In the genomic region with DNA sequence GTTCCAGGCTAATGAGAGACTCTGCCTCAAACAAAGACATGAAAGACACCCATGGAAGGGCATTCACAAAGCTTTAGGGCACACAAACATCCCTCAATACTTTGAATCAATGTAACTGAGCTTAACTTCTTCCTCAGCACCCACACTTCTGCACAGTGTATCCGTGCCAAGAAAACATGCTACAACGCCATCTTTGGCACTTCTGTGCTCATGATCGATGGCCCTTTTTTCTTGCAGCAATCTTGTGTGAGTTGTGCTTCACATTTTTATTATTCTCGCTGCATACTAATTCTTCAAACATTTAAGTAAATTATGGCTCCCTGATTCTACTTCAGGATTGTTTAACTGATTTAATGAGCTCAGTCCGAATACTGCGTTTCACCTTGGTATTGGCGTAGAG, we compare ENCODE assay signal across 21 mouse cellular contexts.
A peak's percentile ranks its signal among the peaks of the same experiment; 100 is the strongest.
DNase-seq lines count a peak whose midpoint lies in the region; ATAC-seq lines count a peak whose summit lies in the region.
"Had no signal": no experiment of that assay in that cellular context is flagged by ENCODE, and none has a peak within 500 bp of the region (broad histone marks: within the 10 kb centered on the region; RNA-seq: fewer than 3 reads in every experiment).

No protein-coding gene starts in this region.

- WGBS in forebrain, embryonic 14.5 days, result 75% methylated on average over 7 of the region's 7 CpGs
- 96% methylated on average over 7 of the region's 7 CpGs for WGBS in forebrain, embryonic 10.5 days
- 60% methylated on average over 7 of the region's 7 CpGs for WGBS in forebrain, embryonic 16.5 days
- WGBS in forebrain, embryonic 11.5 days, result 91% methylated on average over 7 of the region's 7 CpGs
- WGBS in neural tube, embryonic 13.5 days, result 84% methylated on average over 7 of the region's 7 CpGs
- 78% methylated on average over 7 of the region's 7 CpGs for WGBS in neural tube, embryonic 15.5 days

- DNase-seq in forebrain, embryonic 14.5 days (ENCODE audit: low spot score), result peak; percentile 60
- no peak for DNase-seq in forebrain, embryonic 10.5 days (ENCODE audit: extremely low spot score, low spot score)
- no peak for DNase-seq in forebrain, embryonic 11.5 days (ENCODE audit: low spot score)
- DNase-seq: adrenal gland, adult 8-10 months; adrenal gland, postnatal 14 days; adrenal gland, postnatal 36 days; B cell, adult 2 months; cerebellum, adult 11 months; cerebellum, adult 18-20 months; cerebellum, adult 9-10 months; cerebellum, postnatal 25 days had no signal

- no peak overlapping the region for H3K9ac ChIP-seq in forebrain, embryonic 14.5 days (ENCODE audit: low read length)
- H3K9ac ChIP-seq in forebrain, embryonic 16.5 days (replicated peaks; ENCODE audit: low read depth, low read length), result no peak overlapping the region
- no peak overlapping the region for H3K9ac ChIP-seq in forebrain, embryonic 11.5 days (ENCODE audit: low read length)
- no peak overlapping the region for H3K9ac ChIP-seq in neural tube, embryonic 13.5 days
- no peak overlapping the region for H3K9ac ChIP-seq in neural tube, embryonic 15.5 days (replicated peaks)
- H3K9ac ChIP-seq: embryonic facial prominence, embryonic 12.5 days had no signal

- H3K4me3 ChIP-seq in forebrain, embryonic 14.5 days (ENCODE audit: low read depth, low read length), result no peak overlapping the region
- H3K4me3 ChIP-seq in forebrain, embryonic 10.5 days, result no peak overlapping the region
- H3K4me3 ChIP-seq in forebrain, embryonic 16.5 days (replicated peaks; ENCODE audit: low read length), result no peak overlapping the region
- H3K4me3 ChIP-seq in forebrain, embryonic 11.5 days (ENCODE audit: low read depth, low read length), result no peak overlapping the region
- H3K4me3 ChIP-seq in neural tube, embryonic 13.5 days, result no peak overlapping the region
- no peak overlapping the region for H3K4me3 ChIP-seq in neural tube, embryonic 15.5 days (replicated peaks)
- H3K4me3 ChIP-seq: embryonic facial prominence, embryonic 10.5 days; embryonic facial prominence, embryonic 12.5 days had no signal

- H3K27ac ChIP-seq in forebrain, embryonic 14.5 days (ENCODE audit: low read depth, low read length), result no peak overlapping the region
- H3K27ac ChIP-seq in forebrain, embryonic 10.5 days, result no peak overlapping the region
- peak overlapping the region; percentile 53 for H3K27ac ChIP-seq in forebrain, embryonic 16.5 days (ENCODE audit: low read length)
- no peak overlapping the region for H3K27ac ChIP-seq in forebrain, embryonic 11.5 days (ENCODE audit: low read depth, low read length)
- H3K27ac ChIP-seq in neural tube, embryonic 13.5 days (replicated peaks), result peak overlapping the region; percentile 89; the same call in 1 of the 2 replicates
- no peak overlapping the region for H3K27ac ChIP-seq in neural tube, embryonic 15.5 days (replicated peaks)
- H3K27ac ChIP-seq: embryonic facial prominence, embryonic 10.5 days; embryonic facial prominence, embryonic 12.5 days had no signal

- H3K4me2 ChIP-seq in forebrain, embryonic 14.5 days (ENCODE audit: low read length), result no peak overlapping the region
- H3K4me2 ChIP-seq in forebrain, embryonic 16.5 days (ENCODE audit: low read length), result no peak overlapping the region
- H3K4me2 ChIP-seq in forebrain, embryonic 11.5 days (ENCODE audit: low read depth, low read length, severe bottlenecking), result no peak overlapping the region
- H3K4me2 ChIP-seq in neural tube, embryonic 13.5 days, result no peak overlapping the region
- H3K4me2 ChIP-seq in neural tube, embryonic 15.5 days, result no peak overlapping the region
- H3K4me2 ChIP-seq: embryonic facial prominence, embryonic 12.5 days had no signal

- no peaks in the 10 kb centered on the region for H3K27me3 ChIP-seq in forebrain, embryonic 14.5 days (replicated peaks; ENCODE audit: control insufficient read depth, insufficient read depth, low read length)
- no peaks in the 10 kb centered on the region for H3K27me3 ChIP-seq in forebrain, embryonic 10.5 days (ENCODE audit: poor library complexity, severe bottlenecking)
- no peaks in the 10 kb centered on the region for H3K27me3 ChIP-seq in forebrain, embryonic 16.5 days (replicated peaks; ENCODE audit: control insufficient read depth, insufficient read depth, low read length)
- H3K27me3 ChIP-seq in forebrain, embryonic 11.5 days (ENCODE audit: control insufficient read depth, insufficient read depth, low read length), result no peaks in the 10 kb centered on the region
- H3K27me3 ChIP-seq in neural tube, embryonic 13.5 days, result no peaks in the 10 kb centered on the region
- no peaks in the 10 kb centered on the region for H3K27me3 ChIP-seq in neural tube, embryonic 15.5 days (replicated peaks)
- H3K27me3 ChIP-seq: CH12.LX; embryonic facial prominence, embryonic 12.5 days had no signal

- no peaks in the 10 kb centered on the region for H3K9me3 ChIP-seq in forebrain, embryonic 14.5 days (replicated peaks; ENCODE audit: control insufficient read depth, low read length)
- H3K9me3 ChIP-seq in forebrain, embryonic 10.5 days, result no peaks in the 10 kb centered on the region
- H3K9me3 ChIP-seq in forebrain, embryonic 16.5 days (ENCODE audit: control insufficient read depth, low read length), result no peaks in the 10 kb centered on the region
- no peaks in the 10 kb centered on the region for H3K9me3 ChIP-seq in forebrain, embryonic 11.5 days (ENCODE audit: control insufficient read depth, low read length)
- no peaks in the 10 kb centered on the region for H3K9me3 ChIP-seq in neural tube, embryonic 13.5 days
- no peaks in the 10 kb centered on the region for H3K9me3 ChIP-seq in neural tube, embryonic 15.5 days (replicated peaks)
- H3K9me3 ChIP-seq: embryonic facial prominence, embryonic 10.5 days; embryonic facial prominence, embryonic 12.5 days had no signal

- H3K4me1 ChIP-seq in forebrain, embryonic 14.5 days (ENCODE audit: control insufficient read depth, insufficient read depth, low read length), result peaks cover 38% of the 10 kb centered on the region
- H3K4me1 ChIP-seq in forebrain, embryonic 10.5 days, result peaks cover 30% of the 10 kb centered on the region
- H3K4me1 ChIP-seq in forebrain, embryonic 16.5 days (replicated peaks; ENCODE audit: control insufficient read depth, insufficient read depth, low read length), result peaks cover 49% of the 10 kb centered on the region
- no peaks in the 10 kb centered on the region; the same call in 1 of the 2 replicates for H3K4me1 ChIP-seq in forebrain, embryonic 11.5 days (replicated peaks; ENCODE audit: control insufficient read depth, insufficient read depth, low read length)
- peaks cover 75% of the 10 kb centered on the region for H3K4me1 ChIP-seq in neural tube, embryonic 13.5 days (replicated peaks)
- peaks cover 63% of the 10 kb centered on the region for H3K4me1 ChIP-seq in neural tube, embryonic 15.5 days
- H3K4me1 ChIP-seq: embryonic facial prominence, embryonic 12.5 days had no signal

- H3K36me3 ChIP-seq in forebrain, embryonic 14.5 days (ENCODE audit: control insufficient read depth, insufficient read depth, low read length), result no peaks in the 10 kb centered on the region
- H3K36me3 ChIP-seq in forebrain, embryonic 10.5 days (replicated peaks), result no peaks in the 10 kb centered on the region
- H3K36me3 ChIP-seq in forebrain, embryonic 16.5 days (ENCODE audit: control insufficient read depth, insufficient read depth), result no peaks in the 10 kb centered on the region
- no peaks in the 10 kb centered on the region for H3K36me3 ChIP-seq in forebrain, embryonic 11.5 days (ENCODE audit: control insufficient read depth, insufficient read depth, low read length)
- 0 out of 2 replicates have a peak, but pooled peaks cover 5% of the 10 kb centered on the region for H3K36me3 ChIP-seq in neural tube, embryonic 13.5 days
- no peaks in the 10 kb centered on the region for H3K36me3 ChIP-seq in neural tube, embryonic 15.5 days
- H3K36me3 ChIP-seq: embryonic facial prominence, embryonic 10.5 days; embryonic facial prominence, embryonic 12.5 days; G1E had no signal

- ATAC-seq in forebrain, embryonic 14.5 days, result peak; percentile 21; the same call in 1 of the 2 replicates
- 0 out of 2 replicates have a peak, but pooled peaks have one; percentile 39 for ATAC-seq in forebrain, embryonic 16.5 days
- ATAC-seq in forebrain, embryonic 11.5 days (replicated peaks; ENCODE audit: low FRiP score), result no peak
- no peak for ATAC-seq in neural tube, embryonic 13.5 days (ENCODE audit: low read depth)
- no peak for ATAC-seq in neural tube, embryonic 15.5 days (ENCODE audit: low FRiP score)
- ATAC-seq: activated CD4-positive, CD25-positive, alpha-beta regulatory T cell, adult 4 months; CD4-positive, CD25-positive, alpha-beta regulatory T cell, adult 4 months; Patski had no signal

Comparison
In these comparisons a context has a peak if more than half of its experiments do, and no peak if none do; other contexts are left out.
1. ATAC-seq: peak in forebrain, embryonic 14.5 days (single experiment) and forebrain, embryonic 16.5 days (single experiment); none in forebrain, embryonic 11.5 days (single experiment), neural tube, embryonic 13.5 days (single experiment) and neural tube, embryonic 15.5 days (single experiment).
2. H3K27ac ChIP-seq: peak in forebrain, embryonic 16.5 days (single experiment) and neural tube, embryonic 13.5 days (single experiment); none in forebrain, embryonic 14.5 days (single experiment), forebrain, embryonic 10.5 days (single experiment), forebrain, embryonic 11.5 days (single experiment) and neural tube, embryonic 15.5 days (single experiment).